Mouse (Mus musculus): ENCODE results near the gene Foxn3. TPM values are rescaled to one million over a fixed set of nuclear protein-coding genes. Genes with fewer than 3 reads are reported as not detected.

Gene Foxn3
- polyA plus RNA-seq, 1 experiment from 2014 or later: 54.0 TPM

DNA sequence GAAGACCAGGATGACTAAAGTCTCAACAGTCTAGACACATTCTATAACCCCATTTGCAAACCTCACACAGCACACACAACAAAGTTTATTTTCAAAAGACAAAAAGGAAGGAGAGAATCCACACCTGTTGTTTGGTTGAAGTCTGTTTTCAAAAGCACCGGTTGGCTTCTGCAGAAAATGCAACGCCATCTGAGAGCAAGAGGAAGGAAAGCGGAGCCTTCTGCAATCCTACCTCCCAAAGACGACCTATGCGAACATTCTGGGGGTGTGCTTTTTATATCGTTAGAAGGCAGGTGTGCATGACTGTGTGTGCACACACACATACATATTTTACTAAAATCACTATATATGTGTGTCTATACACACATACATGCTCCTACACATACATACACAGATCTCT lies 397.3 kb downstream of the Foxn3 start:
- Histone ChIP-seq H3K4me2 (ENCODE audit: low read length) (no peak overlapping the region), H3K9ac (ENCODE audit: low read depth, low read length) (no peak overlapping the region), H3K36me3 (ENCODE audit: insufficient read depth, low read length) (no peaks in the 10 kb centered on the region), H3K27me3 (ENCODE audit: insufficient read depth, low read length) (no peaks in the 10 kb centered on the region), H3K27ac (no peak overlapping the region), H3K4me1 (replicated peaks; ENCODE audit: insufficient read depth, low read length) (no peaks in the 10 kb centered on the region), H3K4me3 (replicated peaks; ENCODE audit: low read depth, low read length) (no peak overlapping the region), H3K9me3 (replicated peaks; ENCODE audit: low read length) (no peaks in the 10 kb centered on the region)
- DNase-seq (ENCODE audit: low spot score) (no peak), ATAC-seq (replicated peaks; ENCODE audit: low FRiP score, low read depth) (no peak)
- TF ChIP-seq CTCF (IDR thresholded peaks at IDR 0.05; ENCODE audit: low read depth): no peak
- 86% methylated on average over 6 of the region's 6 CpGs for WGBS

DNA sequence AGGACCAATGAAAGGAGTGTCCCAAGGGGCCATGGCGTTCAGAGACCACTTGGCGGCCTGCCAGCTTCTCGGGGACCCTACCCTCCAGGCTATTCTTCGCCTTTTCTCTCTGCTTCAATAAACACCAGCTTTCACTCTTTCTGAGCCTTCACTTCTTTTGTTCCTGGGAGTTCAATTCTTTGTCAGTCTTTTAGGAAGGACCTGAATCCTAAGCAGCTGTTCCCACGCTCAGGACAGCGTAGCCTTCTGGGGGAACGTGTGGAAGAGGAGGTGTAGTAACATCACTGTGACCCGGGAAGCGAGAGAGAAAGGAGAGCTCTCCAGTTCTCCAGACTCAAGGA lies 400.1 kb downstream of the Foxn3 start:
- no peak overlapping the region for H3K4me2 ChIP-seq (ENCODE audit: low read length)
- H3K4me1 ChIP-seq (replicated peaks; ENCODE audit: insufficient read depth, low read length): no peaks in the 10 kb centered on the region
- no peak for TF ChIP-seq CTCF (IDR thresholded peaks at IDR 0.05; ENCODE audit: low read depth)
- no peak overlapping the region for H3K9ac ChIP-seq (ENCODE audit: low read depth, low read length)
- WGBS: 74% methylated on average over 9 of the region's 9 CpGs
- H3K36me3 ChIP-seq (ENCODE audit: insufficient read depth, low read length): no peaks in the 10 kb centered on the region
- no peak overlapping the region for H3K4me3 ChIP-seq (replicated peaks; ENCODE audit: low read depth, low read length)
- ATAC-seq (replicated peaks; ENCODE audit: low FRiP score, low read depth) (no peak), DNase-seq (ENCODE audit: low spot score) (no peak)
- H3K27me3 ChIP-seq (ENCODE audit: insufficient read depth, low read length): no peaks in the 10 kb centered on the region
- no peak overlapping the region for H3K27ac ChIP-seq
- no peaks in the 10 kb centered on the region for H3K9me3 ChIP-seq (replicated peaks; ENCODE audit: low read length)

DNA sequence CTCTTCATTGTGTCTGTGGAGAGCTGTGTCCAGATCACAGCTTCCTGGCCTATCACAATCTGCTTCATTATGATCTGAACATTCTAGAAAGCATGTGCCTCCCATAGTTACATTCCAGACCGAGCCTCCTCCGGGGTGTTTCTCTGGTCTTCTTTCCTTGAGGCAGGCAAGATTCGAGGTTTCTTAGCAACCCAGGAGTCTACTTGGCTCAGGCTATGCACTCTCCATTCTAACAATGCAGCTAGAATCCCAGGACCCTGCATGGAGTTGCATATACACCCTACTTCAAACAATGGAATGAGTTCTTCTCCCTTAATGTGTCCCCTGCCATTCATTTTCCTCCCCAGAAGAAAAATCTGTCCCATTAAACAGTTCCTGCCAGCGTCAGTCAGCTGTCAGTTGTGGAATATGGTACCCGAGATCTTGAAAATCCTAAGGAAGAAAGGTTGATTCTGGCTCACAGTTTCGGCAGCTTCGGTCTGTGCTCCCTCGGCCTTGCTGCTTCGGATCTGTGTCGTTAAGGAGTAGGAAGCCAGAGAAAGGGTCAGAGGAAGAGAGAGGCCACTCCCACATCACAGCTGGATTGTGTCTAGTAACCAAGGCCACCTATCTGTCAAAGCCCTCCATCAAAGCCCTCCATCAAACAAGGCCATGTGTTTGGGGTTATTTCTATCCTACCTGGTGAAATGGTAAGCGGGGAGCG lies 400.6 kb downstream of the Foxn3 start:
- Histone ChIP-seq H3K27me3 (ENCODE audit: insufficient read depth, low read length) (no peaks in the 10 kb centered on the region), H3K9me3 (replicated peaks; ENCODE audit: low read length) (no peaks in the 10 kb centered on the region), H3K27ac (no peak overlapping the region), H3K4me1 (replicated peaks; ENCODE audit: insufficient read depth, low read length) (no peaks in the 10 kb centered on the region), H3K36me3 (ENCODE audit: insufficient read depth, low read length) (no peaks in the 10 kb centered on the region), H3K4me2 (ENCODE audit: low read length) (no peak overlapping the region), H3K9ac (ENCODE audit: low read depth, low read length) (no peak overlapping the region), H3K4me3 (replicated peaks; ENCODE audit: low read depth, low read length) (no peak overlapping the region)
- no peak for ATAC-seq (replicated peaks; ENCODE audit: low FRiP score, low read depth)
- no peak for DNase-seq (ENCODE audit: low spot score)
- TF ChIP-seq CTCF (IDR thresholded peaks at IDR 0.05; ENCODE audit: low read depth): no peak
- WGBS: 78% methylated on average over 12 of the region's 12 CpGs

DNA sequence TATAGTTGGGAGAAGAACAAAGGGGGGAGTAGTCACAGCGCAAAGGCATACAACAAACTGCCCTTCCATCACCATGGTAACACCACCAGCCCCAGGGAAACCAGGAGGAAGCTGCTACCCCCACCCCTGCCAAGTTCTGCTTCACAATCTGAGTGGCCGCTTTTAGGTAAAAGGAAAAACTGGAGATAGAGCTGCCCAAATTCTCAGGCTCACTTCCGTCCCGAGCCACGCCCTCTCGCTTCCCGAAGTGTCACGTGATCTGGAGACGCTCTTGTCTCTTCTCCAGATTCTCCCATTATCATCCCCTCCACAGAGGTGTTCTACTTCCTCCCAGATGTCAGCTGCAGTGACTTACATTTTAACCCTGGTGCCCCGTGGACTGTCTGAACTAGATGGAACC lies 401.2 kb downstream of the Foxn3 start:
- Histone ChIP-seq H3K9me3 (replicated peaks; ENCODE audit: low read length) (no peaks in the 10 kb centered on the region), H3K9ac (ENCODE audit: low read depth, low read length) (no peak overlapping the region), H3K4me2 (ENCODE audit: low read length) (no peak overlapping the region), H3K4me3 (replicated peaks; ENCODE audit: low read depth, low read length) (no peak overlapping the region), H3K27ac (no peak overlapping the region), H3K4me1 (replicated peaks; ENCODE audit: insufficient read depth, low read length) (no peaks in the 10 kb centered on the region), H3K36me3 (ENCODE audit: insufficient read depth, low read length) (no peaks in the 10 kb centered on the region), H3K27me3 (ENCODE audit: insufficient read depth, low read length) (no peaks in the 10 kb centered on the region)
- DNase-seq (ENCODE audit: low spot score) (no peak), ATAC-seq (replicated peaks; ENCODE audit: low FRiP score, low read depth) (no peak)
- WGBS: 70% methylated on average over 10 of the region's 10 CpGs
- no peak for TF ChIP-seq CTCF (IDR thresholded peaks at IDR 0.05; ENCODE audit: low read depth)

DNA sequence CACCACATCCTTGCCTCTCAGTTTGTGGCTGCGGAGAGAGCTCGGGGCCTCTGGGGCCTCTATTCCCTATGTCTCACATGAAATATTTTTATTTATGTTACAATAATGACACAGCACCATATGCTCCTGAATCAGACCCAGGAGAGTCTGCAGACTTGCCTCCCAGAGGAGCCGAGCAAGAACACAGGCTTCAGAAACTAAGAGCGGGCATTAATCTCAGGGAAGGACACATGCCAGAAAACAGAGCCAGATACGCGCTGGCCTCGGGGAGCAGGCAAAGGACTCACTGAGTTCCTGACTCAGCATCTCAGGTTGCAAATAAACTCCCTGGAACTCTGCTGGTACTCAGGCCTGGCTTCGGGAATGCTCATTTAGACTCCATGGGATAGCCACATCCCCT lies 403.3 kb downstream of the Foxn3 start:
- H3K4me3 ChIP-seq (replicated peaks; ENCODE audit: low read depth, low read length): no peak overlapping the region
- no peak for DNase-seq (ENCODE audit: low spot score)
- no peaks in the 10 kb centered on the region for H3K9me3 ChIP-seq (replicated peaks; ENCODE audit: low read length)
- no peak for ATAC-seq (replicated peaks; ENCODE audit: low FRiP score, low read depth)
- no peak overlapping the region for H3K4me2 ChIP-seq (ENCODE audit: low read length)
- 71% methylated on average over 8 of the region's 8 CpGs for WGBS
- TF ChIP-seq CTCF (IDR thresholded peaks at IDR 0.05; ENCODE audit: low read depth): no peak
- H3K27ac ChIP-seq: no peak overlapping the region
- no peaks in the 10 kb centered on the region for H3K36me3 ChIP-seq (ENCODE audit: insufficient read depth, low read length)
- no peaks in the 10 kb centered on the region for H3K4me1 ChIP-seq (replicated peaks; ENCODE audit: insufficient read depth, low read length)
- no peak overlapping the region for H3K9ac ChIP-seq (ENCODE audit: low read depth, low read length)
- H3K27me3 ChIP-seq (ENCODE audit: insufficient read depth, low read length): no peaks in the 10 kb centered on the region

DNA sequence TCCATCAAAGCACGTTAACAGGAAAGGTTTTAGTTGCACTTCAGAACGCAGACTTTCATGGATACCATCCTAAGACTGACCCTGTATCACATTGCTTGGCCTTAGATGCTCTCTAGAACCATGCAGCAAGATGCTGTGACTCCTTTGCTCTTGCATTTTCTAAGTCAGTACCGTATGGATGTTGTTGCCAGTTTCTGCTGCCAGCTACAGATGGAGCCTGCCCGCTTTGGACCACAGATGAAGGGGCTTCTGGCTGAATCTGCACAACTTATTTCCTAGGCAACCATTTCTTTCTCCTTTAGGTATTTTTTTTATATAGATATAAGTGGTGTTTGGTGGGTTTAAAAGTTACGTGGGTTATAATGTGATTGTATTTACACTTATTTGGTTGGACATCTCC lies 407.5 kb downstream of the Foxn3 start:
- Histone ChIP-seq H3K27ac (no peak overlapping the region), H3K36me3 (ENCODE audit: insufficient read depth, low read length) (no peaks in the 10 kb centered on the region), H3K27me3 (ENCODE audit: insufficient read depth, low read length) (no peaks in the 10 kb centered on the region), H3K4me2 (ENCODE audit: low read length) (no peak overlapping the region), H3K4me1 (replicated peaks; ENCODE audit: insufficient read depth, low read length) (no peaks in the 10 kb centered on the region), H3K9me3 (replicated peaks; ENCODE audit: low read length) (no peaks in the 10 kb centered on the region), H3K9ac (ENCODE audit: low read depth, low read length) (no peak overlapping the region), H3K4me3 (replicated peaks; ENCODE audit: low read depth, low read length) (no peak overlapping the region)
- no peak for DNase-seq (ENCODE audit: low spot score)
- WGBS: 92% methylated on average over 5 of the region's 5 CpGs
- ATAC-seq (replicated peaks; ENCODE audit: low FRiP score, low read depth): no peak
- no peak for TF ChIP-seq CTCF (IDR thresholded peaks at IDR 0.05; ENCODE audit: low read depth)

DNA sequence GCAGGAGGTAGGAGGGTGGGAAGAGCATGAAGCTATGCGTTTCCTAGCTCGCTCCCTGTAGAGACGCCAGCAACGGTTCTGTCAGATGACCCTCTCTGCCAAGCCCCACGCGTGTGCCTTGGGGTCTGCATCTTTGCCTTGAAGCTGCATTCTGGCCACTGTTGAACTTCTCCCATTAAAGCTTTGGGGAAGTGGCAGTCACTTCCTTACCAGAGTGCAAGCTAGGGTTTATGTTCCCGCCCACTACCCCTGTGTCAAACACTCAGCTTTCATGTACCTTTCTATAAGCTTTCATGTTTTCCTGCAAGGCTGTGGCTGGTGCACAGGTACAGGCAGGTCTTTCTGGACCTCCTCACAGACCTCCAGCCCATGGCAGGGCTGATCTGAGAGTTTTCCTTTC lies 409.2 kb downstream of the Foxn3 start:
- H3K4me1 ChIP-seq (replicated peaks; ENCODE audit: insufficient read depth, low read length): no peaks in the 10 kb centered on the region
- no peak overlapping the region for H3K4me2 ChIP-seq (ENCODE audit: low read length)
- ATAC-seq (replicated peaks; ENCODE audit: low FRiP score, low read depth) (no peak), DNase-seq (ENCODE audit: low spot score) (no peak)
- no peak overlapping the region for H3K9ac ChIP-seq (ENCODE audit: low read depth, low read length)
- H3K27me3 ChIP-seq (ENCODE audit: insufficient read depth, low read length): no peaks in the 10 kb centered on the region
- no peak for TF ChIP-seq CTCF (IDR thresholded peaks at IDR 0.05; ENCODE audit: low read depth)
- WGBS: 75% methylated on average over 7 of the region's 7 CpGs
- H3K36me3 ChIP-seq (ENCODE audit: insufficient read depth, low read length): no peaks in the 10 kb centered on the region
- no peaks in the 10 kb centered on the region for H3K9me3 ChIP-seq (replicated peaks; ENCODE audit: low read length)
- H3K4me3 ChIP-seq (replicated peaks; ENCODE audit: low read depth, low read length): no peak overlapping the region
- no peak overlapping the region for H3K27ac ChIP-seq
